Mouse (Mus musculus): ENCODE data around the gene Gm7145. TPM values are rescaled to one million over a fixed set of nuclear protein-coding genes. Genes with fewer than 3 reads are reported as not detected.
"Not testable (repeated sequence)": the region's sequence is repeated elsewhere in the genome, so short reads cannot be mapped to it uniquely, and the experiment has no call there.

Gm7145 gene
- polyA plus RNA-seq (2014; fragmentation: Nextera tagmentation; extraction: Ambion mirVana), result not detected in 2 replicates

GRCm38 (mm10) chr1:117965639-117966038 lies at the start of gene Gm7145:
Gene Gm7145 (plus strand): TSS chr1:117965939.
- no peak for DNase-seq (ENCODE audit: low spot score)
- Histone ChIP-seq H3K27me3 (ENCODE audit: control insufficient read depth, insufficient read depth, low read length) (no peaks in the 10 kb centered on the region), H3K4me1 (replicated peaks; ENCODE audit: control insufficient read depth, insufficient read depth, low read length) (no peaks in the 10 kb centered on the region), H3K9ac (ENCODE audit: low read depth, low read length) (no peak within 1 kb of the TSS), H3K36me3 (ENCODE audit: control insufficient read depth, insufficient read depth, low read length) (no peaks in the 10 kb centered on the region), H3K9me3 (ENCODE audit: control insufficient read depth, low read length) (no peaks in the 10 kb centered on the region), H3K4me2 (replicated peaks; ENCODE audit: low read depth, low read length) (no peak within 1 kb of the TSS), H3K27ac (ENCODE audit: low read depth, low read length) (no peak within 1 kb of the TSS), H3K4me3 (ENCODE audit: low read depth, low read length) (no peak within 1 kb of the TSS)
- ATAC-seq (ENCODE audit: low FRiP score), result no peak
- 76% methylated on average over 4 of the region's 4 CpGs for WGBS

- not testable (repeated sequence) for DNase-seq (ENCODE audit: low spot score); ATAC-seq (ENCODE audit: low FRiP score); H3K9ac ChIP-seq (ENCODE audit: low read depth, low read length); H3K4me3 ChIP-seq (ENCODE audit: low read depth, low read length); H3K4me2 ChIP-seq (replicated peaks; ENCODE audit: low read depth, low read length); H3K9me3 ChIP-seq (ENCODE audit: control insufficient read depth, low read length); H3K27me3 ChIP-seq (ENCODE audit: control insufficient read depth, insufficient read depth, low read length); H3K27ac ChIP-seq (ENCODE audit: low read depth, low read length); H3K4me1 ChIP-seq (replicated peaks; ENCODE audit: control insufficient read depth, insufficient read depth, low read length); H3K36me3 ChIP-seq (ENCODE audit: control insufficient read depth, insufficient read depth, low read length)
- 67% methylated on average over 1 of the region's 1 CpGs for WGBS
Measured at GRCm38 (mm10) chr1:117927715-117928114, 38.0 kb upstream of the Gm7145 start, which contains the start of gene Gm28168. Gene Gm28168 (plus strand): TSS chr1:117928015.

- H3K27ac ChIP-seq (ENCODE audit: low read depth, low read length); H3K4me2 ChIP-seq (replicated peaks; ENCODE audit: low read depth, low read length): not testable (repeated sequence)
Measured at GRCm38 (mm10) chr1:118003876-118004275, 38.1 kb downstream of the Gm7145 start.

DNA sequence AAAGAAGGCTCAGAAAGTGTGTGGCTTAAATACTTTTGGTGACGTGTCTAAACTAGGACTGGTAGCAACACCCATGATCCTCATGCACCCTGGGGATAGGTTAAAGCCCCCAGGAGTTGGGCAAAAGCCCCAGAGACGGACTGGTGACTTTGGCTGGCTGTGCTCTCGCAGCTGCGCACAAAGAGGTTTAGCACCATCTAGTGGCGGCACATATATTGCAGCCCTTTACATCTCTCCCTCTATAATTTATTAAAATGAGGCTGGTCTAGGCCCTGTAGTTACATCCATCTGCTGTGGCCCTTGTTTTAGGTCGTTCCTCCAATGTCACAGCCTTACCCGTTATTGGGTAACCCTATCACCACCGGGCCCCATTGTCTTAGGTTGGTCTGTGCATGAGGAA lies 47.0 kb downstream of the Gm7145 start:
- H3K9ac ChIP-seq (ENCODE audit: low read depth, low read length); H3K27me3 ChIP-seq (ENCODE audit: control insufficient read depth, insufficient read depth, low read length); ATAC-seq (ENCODE audit: low FRiP score); DNase-seq (ENCODE audit: low spot score); H3K4me3 ChIP-seq (ENCODE audit: low read depth, low read length); H3K4me2 ChIP-seq (replicated peaks; ENCODE audit: low read depth, low read length); H3K36me3 ChIP-seq (ENCODE audit: control insufficient read depth, insufficient read depth, low read length); H3K4me1 ChIP-seq (replicated peaks; ENCODE audit: control insufficient read depth, insufficient read depth, low read length); H3K27ac ChIP-seq (ENCODE audit: low read depth, low read length); H3K9me3 ChIP-seq (ENCODE audit: control insufficient read depth, low read length): not testable (repeated sequence)
- 30% methylated on average over 8 of the region's 8 CpGs for WGBS

More at GRCm38 (mm10) chr1:118003876-118004275, 38.1 kb downstream of the Gm7145 start:
- not testable (repeated sequence) for H3K9me3 ChIP-seq (ENCODE audit: control insufficient read depth, low read length); H3K36me3 ChIP-seq (ENCODE audit: control insufficient read depth, insufficient read depth, low read length); ATAC-seq (ENCODE audit: low FRiP score); H3K9ac ChIP-seq (ENCODE audit: low read depth, low read length); DNase-seq (ENCODE audit: low spot score); H3K4me3 ChIP-seq (ENCODE audit: low read depth, low read length); H3K4me1 ChIP-seq (replicated peaks; ENCODE audit: control insufficient read depth, insufficient read depth, low read length); H3K27me3 ChIP-seq (ENCODE audit: control insufficient read depth, insufficient read depth, low read length)

Other genes with a start within 250 kb of the Gm7145 start
- not detected in 2 replicates for gene B020011L13Rik, start 184.8 kb upstream of the Gm7145 start, polyA plus RNA-seq (2014; fragmentation: Nextera tagmentation; extraction: Ambion mirVana)
- not detected in 2 replicates for gene Gm28360, start 135.9 kb upstream of the Gm7145 start, polyA plus RNA-seq (2014; fragmentation: Nextera tagmentation; extraction: Ambion mirVana)
- not detected in 2 replicates for gene Gm28168, start 37.9 kb upstream of the Gm7145 start, polyA plus RNA-seq (2014; fragmentation: Nextera tagmentation; extraction: Ambion mirVana)
- 0.09 and 0.42 TPM in 2 replicates for gene Gm29106, start 210.6 kb downstream of the Gm7145 start, polyA plus RNA-seq (2014; fragmentation: Nextera tagmentation; extraction: Ambion mirVana)

Measured in hindbrain, embryonic 11.5 days (tissue).